Mouse (Mus musculus) heart, embryonic 10.5 days (tissue): Measurements from ENCODE around the gene Ston1. TPM values are rescaled to one million over a fixed set of nuclear protein-coding genes. Genes with fewer than 3 reads are reported as not detected.

Source experiments
- DNase-seq: peaks from one replicate; pipeline ENCODE4 v3.0.0-alpha.2; 2017; ENCODE audit warnings: low spot score
- H3K27ac ChIP-seq: fragments of 300-500 bp; sonication (generic); 2 replicates; pipeline ENCODE4 v1.5.1; 2016; ENCODE audit warnings: mild to moderate bottlenecking
- H3K27me3 ChIP-seq: fragments of 300-500 bp; sonication (generic); 2 replicates; pipeline ENCODE4 v1.6.1; 2016; ENCODE audit warnings: mild to moderate bottlenecking; ENCODE audit not compliant: poor library complexity, insufficient read depth, severe bottlenecking
- H3K36me3 ChIP-seq: fragments of 300-500 bp; sonication (generic); 2 replicates; pipeline ENCODE4 v1.6.1; 2016; ENCODE audit warnings: mild to moderate bottlenecking, moderate library complexity
- H3K4me1 ChIP-seq: fragments of 300-500 bp; sonication (generic); 2 replicates; pipeline ENCODE4 v1.6.1; 2016; ENCODE audit warnings: mild to moderate bottlenecking
- H3K4me3 ChIP-seq: fragments of 300-500 bp; sonication (generic); 2 replicates; pipeline ENCODE4 v1.5.1; 2016; ENCODE audit warnings: mild to moderate bottlenecking, moderate library complexity
- H3K9me3 ChIP-seq: fragments of 300-500 bp; sonication (generic); 2 replicates; pipeline ENCODE4 v1.6.1; 2016; ENCODE audit warnings: mild to moderate bottlenecking, moderate library complexity
- WGBS: fragments of 180-500 bp; shearing (Covaris S2); methylation state at CpG from one replicate; pipeline ENCODE4 v1.1.7; 2016; 5-methylcytosine and 5-hydroxymethylcytosine counted together
- polyA plus RNA-seq: library from polyadenylated mRNA; unstranded; fragments of >200 nt; fragmentation: Nextera tagmentation; extraction: Ambion mirVana; gene quantifications from 2 replicates; pipeline ENCODE4 v1.2.1, GENCODE M21; 2016

Gene Ston1
- polyA plus RNA-seq: 3.6 and 4.5 TPM in 2 replicates

GRCm38 (mm10) chr17:88597222-88598055 lies at the start of gene Ston1:
Ston1 (plus strand) TSS chr17:88597684.
- peak within 1 kb of the TSS; percentile 93 for H3K27ac ChIP-seq
- under 1% methylated on average over 33 of the region's 41 CpGs for whole genome bisulfite sequencing
- H3K27me3 ChIP-seq: no peaks in the 10 kb centered on the region
- H3K36me3 ChIP-seq: 0 out of 2 replicates have a peak, but pooled peaks cover 4% of the 10 kb centered on the region
- DNase-seq: peak; percentile 83
- H3K4me1 ChIP-seq: peaks cover 38% of the 10 kb centered on the region
- peak within 1 kb of the TSS; percentile 75 for H3K4me3 ChIP-seq
- no peaks in the 10 kb centered on the region for H3K9me3 ChIP-seq

GRCm38 (mm10) chr17:88549411-88550191 lies 47.9 kb upstream of the Ston1 start:
- Histone ChIP-seq H3K27me3 (no peaks in the 10 kb centered on the region), H3K4me3 (no peak overlapping the region), H3K9me3 (no peaks in the 10 kb centered on the region), H3K4me1 (peaks cover 34% of the 10 kb centered on the region), H3K36me3 (peaks cover 29% of the 10 kb centered on the region), H3K27ac (0 out of 2 replicates have a peak overlapping the region, but pooled peaks have one; percentile 6)
- WGBS: 47% methylated on average over 24 of the region's 24 CpGs
- DNase-seq: no peak

GRCm38 (mm10) chr17:88550351-88550750 lies 47.1 kb upstream of the Ston1 start:
- no peaks in the 10 kb centered on the region for H3K27me3 ChIP-seq
- no peak overlapping the region for H3K4me3 ChIP-seq
- H3K36me3 ChIP-seq: peaks cover 29% of the 10 kb centered on the region
- peaks cover 34% of the 10 kb centered on the region for H3K4me1 ChIP-seq
- 69% methylated on average over 5 of the region's 5 CpGs for WGBS
- H3K27ac ChIP-seq: no peak overlapping the region
- no peaks in the 10 kb centered on the region for H3K9me3 ChIP-seq
- DNase-seq: no peak

- Histone ChIP-seq H3K36me3 (peaks cover 31% of the 10 kb centered on the region), H3K4me1 (peaks cover 34% of the 10 kb centered on the region), H3K27ac (no peak overlapping the region), H3K27me3 (no peaks in the 10 kb centered on the region), H3K4me3 (no peak overlapping the region), H3K9me3 (no peaks in the 10 kb centered on the region)
- 52% methylated on average over 10 of the region's 10 CpGs for WGBS
- DNase-seq: no peak
These were observed 46.2 kb upstream of the Ston1 start for GRCm38 (mm10) chr17:88550981-88551940.

GRCm38 (mm10) chr17:88552556-88552955 lies 44.9 kb upstream of the Ston1 start:
- Histone ChIP-seq H3K36me3 (peaks cover 35% of the 10 kb centered on the region), H3K27ac (peak overlapping the region; percentile 38; the same call in 1 of the 2 replicates), H3K27me3 (no peaks in the 10 kb centered on the region), H3K9me3 (no peaks in the 10 kb centered on the region), H3K4me3 (no peak overlapping the region), H3K4me1 (peaks cover 32% of the 10 kb centered on the region)
- WGBS: 22% methylated on average over 6 of the region's 6 CpGs
- DNase-seq: no peak

GRCm38 (mm10) chr17:88553001-88553449 lies 44.5 kb upstream of the Ston1 start:
- no peak overlapping the region for H3K4me3 ChIP-seq
- H3K27ac ChIP-seq: no peak overlapping the region
- no peak for DNase-seq
- H3K4me1 ChIP-seq: peaks cover 30% of the 10 kb centered on the region
- H3K36me3 ChIP-seq: peaks cover 30% of the 10 kb centered on the region; the same call in 1 of the 2 replicates
- 42% methylated on average over 8 of the region's 8 CpGs for WGBS
- H3K27me3 ChIP-seq: no peaks in the 10 kb centered on the region
- no peaks in the 10 kb centered on the region for H3K9me3 ChIP-seq

- 82% methylated on average over 11 of the region's 11 CpGs for WGBS
- Histone ChIP-seq H3K4me1 (peaks cover 30% of the 10 kb centered on the region), H3K27me3 (no peaks in the 10 kb centered on the region), H3K36me3 (peaks cover 29% of the 10 kb centered on the region; the same call in 1 of the 2 replicates), H3K4me3 (no peak overlapping the region), H3K9me3 (no peaks in the 10 kb centered on the region), H3K27ac (no peak overlapping the region)
- DNase-seq: no peak
These were observed 43.9 kb upstream of the Ston1 start for GRCm38 (mm10) chr17:88553473-88554087.

GRCm38 (mm10) chr17:88556176-88556575 lies 41.3 kb upstream of the Ston1 start:
- DNase-seq: no peak
- 84% methylated on average over 13 of the region's 13 CpGs for WGBS
- Histone ChIP-seq H3K36me3 (peaks cover 23% of the 10 kb centered on the region; the same call in 1 of the 2 replicates), H3K27me3 (no peaks in the 10 kb centered on the region), H3K4me1 (peaks cover 24% of the 10 kb centered on the region), H3K9me3 (no peaks in the 10 kb centered on the region), H3K4me3 (no peak overlapping the region), H3K27ac (no peak overlapping the region)

GRCm38 (mm10) chr17:88556688-88557087 lies 40.8 kb upstream of the Ston1 start:
- Histone ChIP-seq H3K4me3 (no peak overlapping the region), H3K27me3 (no peaks in the 10 kb centered on the region), H3K27ac (no peak overlapping the region), H3K4me1 (peaks cover 26% of the 10 kb centered on the region), H3K36me3 (peaks cover 23% of the 10 kb centered on the region; the same call in 1 of the 2 replicates), H3K9me3 (no peaks in the 10 kb centered on the region)
- WGBS: 77% methylated on average over 4 of the region's 4 CpGs
- no peak for DNase-seq

GRCm38 (mm10) chr17:88558168-88558842 lies 39.2 kb upstream of the Ston1 start:
- peak; percentile 84 for DNase-seq

GRCm38 (mm10) chr17:88563611-88564010 lies 33.9 kb upstream of the Ston1 start:
- no peak for DNase-seq
- H3K36me3 ChIP-seq: peaks cover 32% of the 10 kb centered on the region
- peaks cover 4% of the 10 kb centered on the region; the same call in 1 of the 2 replicates for H3K4me1 ChIP-seq
- H3K9me3 ChIP-seq: no peaks in the 10 kb centered on the region
- no peak overlapping the region for H3K27ac ChIP-seq
- 82% methylated on average over 3 of the region's 3 CpGs for WGBS
- no peak overlapping the region for H3K4me3 ChIP-seq
- no peaks in the 10 kb centered on the region for H3K27me3 ChIP-seq

More at GRCm38 (mm10) chr17:88558168-88558842, 39.2 kb upstream of the Ston1 start:
- peaks cover 32% of the 10 kb centered on the region; the same call in 1 of the 2 replicates for H3K36me3 ChIP-seq
- H3K4me1 ChIP-seq: peaks cover 13% of the 10 kb centered on the region
- H3K27ac ChIP-seq: no peak overlapping the region
- no peak overlapping the region for H3K4me3 ChIP-seq
- H3K27me3 ChIP-seq: no peaks in the 10 kb centered on the region
- 29% methylated on average over 13 of the region's 13 CpGs for WGBS
- no peaks in the 10 kb centered on the region for H3K9me3 ChIP-seq
